Mouse (Mus musculus) T-helper 17 cell (primary cell): Measurements from ENCODE around the gene Sox10.

Experiments used
- in situ Hi-C, 2 experiments: fragments of 300-600 bp; cut with MboI, MseI; formaldehyde crosslinking; loops; 1 replicate in 1 of 2; 2 replicates in 1 of 2; pipeline ENCODE4 v1.15.1; 2025; ENCODE audit warnings: high pct_unique_total_duplicates in 2 of 2

Gene Sox10

GRCm38 (mm10) chr15:79124331-79124875 lies 40.6 kb downstream of the Sox10 start:
- in situ Hi-C loops = no loop called here

GRCm38 (mm10) chr15:79123751-79124150 lies 41.3 kb downstream of the Sox10 start:
- in situ Hi-C loops = no loop called here

- in situ Hi-C loops = no loop called here
Observed at GRCm38 (mm10) chr15:79122546-79122945, 42.5 kb downstream of the Sox10 start.

DNA sequence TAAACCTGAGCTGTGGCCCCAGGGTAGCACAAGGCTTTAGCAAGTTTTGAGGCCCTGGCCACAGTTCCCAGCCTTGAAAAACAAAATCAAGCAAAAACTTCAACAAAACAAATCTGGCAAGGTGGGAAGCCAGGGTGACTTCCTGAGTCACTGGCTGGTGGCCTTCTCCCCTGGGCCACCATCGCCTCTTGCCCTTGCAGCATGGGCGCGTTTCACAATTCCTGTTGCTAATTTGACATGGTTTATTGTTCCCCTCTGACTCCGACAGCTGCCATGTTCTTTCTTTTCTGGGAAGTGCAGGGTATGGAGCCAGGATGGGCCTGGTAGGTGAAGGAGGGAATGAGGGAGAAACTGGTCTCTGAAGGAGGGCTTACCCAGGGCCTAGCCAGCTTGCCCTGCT lies 42.9 kb downstream of the Sox10 start:
- in situ Hi-C loops = no loop called here

- in situ Hi-C loops = no loop called here
Observed at GRCm38 (mm10) chr15:79119491-79119890, 45.5 kb downstream of the Sox10 start.

GRCm38 (mm10) chr15:79115276-79115675 lies 49.8 kb downstream of the Sox10 start:
- in situ Hi-C loops = no loop called here

GRCm38 (mm10) chr15:79111774-79112173 lies 53.3 kb downstream of the Sox10 start:
- in situ Hi-C loops = no loop called here

DNA sequence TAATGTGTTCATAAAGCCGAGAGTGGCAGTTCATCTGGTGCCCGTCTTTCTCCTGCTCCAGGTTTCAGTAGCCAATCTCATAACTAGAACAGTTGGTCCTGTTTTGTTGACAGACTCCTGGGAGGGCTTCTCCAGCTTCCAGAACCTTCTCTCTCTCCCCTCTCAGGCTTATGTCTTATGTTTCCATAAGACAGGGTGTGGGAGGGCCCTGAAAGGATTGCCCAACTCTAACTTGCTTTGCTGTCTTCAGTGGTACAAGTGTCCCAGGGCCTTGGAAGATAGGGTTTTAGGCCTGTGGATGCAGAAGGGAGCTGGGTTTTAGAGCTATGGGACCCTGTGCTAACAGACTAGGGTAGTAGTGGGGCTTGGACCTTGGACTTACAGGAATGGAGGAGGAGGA lies 54.5 kb downstream of the Sox10 start:
- in situ Hi-C loops = no loop called here

DNA sequence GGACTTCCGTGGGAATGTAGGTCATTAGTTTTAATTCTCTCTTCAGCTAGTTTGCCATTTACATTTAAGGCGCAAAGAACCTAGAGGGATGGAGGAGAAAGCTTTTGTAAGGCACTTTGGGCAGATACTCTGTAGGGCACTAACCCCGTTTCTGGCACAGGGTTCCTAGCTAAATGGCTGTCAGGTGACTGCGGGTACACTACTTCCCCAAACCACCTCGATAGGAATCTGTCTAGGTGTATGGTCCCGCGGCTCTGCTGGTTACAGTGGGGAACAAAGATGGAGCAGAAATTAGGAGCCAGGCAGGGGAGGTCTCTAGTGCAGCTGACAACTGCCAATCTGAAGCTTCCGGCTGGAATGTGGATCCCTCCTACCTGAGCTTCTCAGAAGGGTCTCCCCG lies 55.0 kb downstream of the Sox10 start:
- in situ Hi-C loops = no loop called here

GRCm38 (mm10) chr15:79109321-79109934 lies 55.6 kb downstream of the Sox10 start:
- in situ Hi-C loops = no loop called here

GRCm38 (mm10) chr15:79108421-79109320 lies 56.4 kb downstream of the Sox10 start, which contains the start of gene Micall1:
TSS of gene Micall1 (plus strand) at chr15:79108898.
- in situ Hi-C loops = no loop called here

GRCm38 (mm10) chr15:79107966-79108365 lies 57.1 kb downstream of the Sox10 start:
- in situ Hi-C loops = no loop called here

- in situ Hi-C loops = no loop called here
Observed at GRCm38 (mm10) chr15:79105804-79106203, 59.2 kb downstream of the Sox10 start.
